Mouse (Mus musculus): ENCODE data around the gene Kcnd3.

Kcnd3 gene

GRCm38 (mm10) chr3:105578320-105578719 lies 126.2 kb downstream of the Kcnd3 start:
- no peak for DNase-seq (ENCODE audit: extremely low read depth, low read depth)

DNA sequence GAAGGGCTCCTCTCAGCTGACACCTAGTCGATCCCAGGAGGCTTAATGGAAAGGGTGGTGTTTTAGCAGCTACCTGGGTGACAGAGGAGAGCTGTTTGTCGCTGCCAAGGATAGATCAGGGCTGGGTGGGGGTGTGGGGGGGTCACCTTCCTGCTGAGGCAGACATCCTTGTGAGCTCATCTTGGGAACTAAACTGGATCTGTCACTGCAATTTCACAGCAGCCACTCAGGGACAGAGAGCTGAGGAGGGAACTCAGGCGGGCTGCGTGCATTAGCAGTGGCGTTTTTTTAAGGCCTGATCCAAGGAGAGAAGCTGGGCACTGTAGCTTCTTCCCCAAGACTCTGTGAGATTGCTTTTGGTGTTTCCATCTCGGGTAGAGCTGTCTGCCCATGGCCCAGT lies 129.0 kb downstream of the Kcnd3 start:
- no peak for DNase-seq (ENCODE audit: extremely low read depth, low read depth)

DNA sequence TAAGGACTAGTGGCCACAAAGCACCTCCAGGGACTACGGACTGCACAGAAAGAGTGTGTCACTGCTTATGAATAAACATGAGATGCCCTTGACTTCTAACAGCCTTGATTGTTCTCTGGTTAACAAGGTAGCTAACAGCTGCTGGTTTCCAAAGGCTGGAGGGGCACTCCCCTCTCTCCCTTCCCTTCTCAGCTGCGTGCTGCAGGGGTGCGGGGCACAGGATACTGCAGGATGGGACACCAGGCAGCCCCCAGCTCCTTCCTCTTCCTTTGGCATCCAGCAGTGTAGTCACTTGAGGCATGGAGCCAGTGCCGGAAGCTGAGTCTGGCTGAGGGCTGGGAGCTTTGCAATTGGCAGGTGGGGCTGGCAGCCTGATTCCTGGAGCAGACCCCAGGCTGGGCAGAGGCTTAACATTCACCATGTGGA lies 133.6 kb downstream of the Kcnd3 start:
- DNase-seq (ENCODE audit: extremely low read depth, low read depth) = no peak

- DNase-seq (ENCODE audit: extremely low read depth, low read depth) = no peak
Measured at GRCm38 (mm10) chr3:105590056-105590672, 138.0 kb downstream of the Kcnd3 start.

- DNase-seq (ENCODE audit: extremely low read depth, low read depth) = no peak
Measured at GRCm38 (mm10) chr3:105591766-105592165, 139.6 kb downstream of the Kcnd3 start.

GRCm38 (mm10) chr3:105592246-105592645 lies 140.1 kb downstream of the Kcnd3 start:
- DNase-seq (ENCODE audit: extremely low read depth, low read depth) = no peak

- no peak for DNase-seq (ENCODE audit: extremely low read depth, low read depth)
Measured at GRCm38 (mm10) chr3:105600483-105600882, 148.4 kb downstream of the Kcnd3 start.

DNA sequence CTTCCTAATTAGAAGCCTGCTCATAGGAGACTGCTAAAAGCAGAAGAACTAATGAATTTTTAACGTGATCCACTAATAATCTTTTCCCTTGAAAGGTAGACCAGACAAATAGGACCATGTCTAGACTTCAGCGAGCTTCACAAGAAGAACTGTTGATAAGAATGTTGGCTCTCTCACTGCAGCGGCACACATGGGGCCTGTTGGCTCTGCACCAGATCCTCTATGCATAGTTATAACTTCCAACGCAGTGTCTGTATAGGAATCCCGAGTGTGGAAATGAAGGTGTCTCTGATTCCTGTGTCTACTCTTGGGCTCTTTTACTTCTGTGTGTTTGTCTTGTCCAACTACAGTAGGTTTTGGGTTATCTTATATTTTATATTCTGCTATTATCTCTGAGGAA lies 150.8 kb downstream of the Kcnd3 start:
- no peak for DNase-seq (ENCODE audit: extremely low read depth, low read depth)

- no peak for DNase-seq (ENCODE audit: extremely low read depth, low read depth)
Measured at GRCm38 (mm10) chr3:105605726-105606125, 153.6 kb downstream of the Kcnd3 start.

GRCm38 (mm10) chr3:105608857-105609256 lies 156.7 kb downstream of the Kcnd3 start:
- DNase-seq (ENCODE audit: extremely low read depth, low read depth) = no peak

GRCm38 (mm10) chr3:105611531-105612422 lies 159.6 kb downstream of the Kcnd3 start:
- no peak for DNase-seq (ENCODE audit: extremely low read depth, low read depth)

- no peak for DNase-seq (ENCODE audit: extremely low read depth, low read depth)
Measured at GRCm38 (mm10) chr3:105612423-105612814, 160.3 kb downstream of the Kcnd3 start.

DNA sequence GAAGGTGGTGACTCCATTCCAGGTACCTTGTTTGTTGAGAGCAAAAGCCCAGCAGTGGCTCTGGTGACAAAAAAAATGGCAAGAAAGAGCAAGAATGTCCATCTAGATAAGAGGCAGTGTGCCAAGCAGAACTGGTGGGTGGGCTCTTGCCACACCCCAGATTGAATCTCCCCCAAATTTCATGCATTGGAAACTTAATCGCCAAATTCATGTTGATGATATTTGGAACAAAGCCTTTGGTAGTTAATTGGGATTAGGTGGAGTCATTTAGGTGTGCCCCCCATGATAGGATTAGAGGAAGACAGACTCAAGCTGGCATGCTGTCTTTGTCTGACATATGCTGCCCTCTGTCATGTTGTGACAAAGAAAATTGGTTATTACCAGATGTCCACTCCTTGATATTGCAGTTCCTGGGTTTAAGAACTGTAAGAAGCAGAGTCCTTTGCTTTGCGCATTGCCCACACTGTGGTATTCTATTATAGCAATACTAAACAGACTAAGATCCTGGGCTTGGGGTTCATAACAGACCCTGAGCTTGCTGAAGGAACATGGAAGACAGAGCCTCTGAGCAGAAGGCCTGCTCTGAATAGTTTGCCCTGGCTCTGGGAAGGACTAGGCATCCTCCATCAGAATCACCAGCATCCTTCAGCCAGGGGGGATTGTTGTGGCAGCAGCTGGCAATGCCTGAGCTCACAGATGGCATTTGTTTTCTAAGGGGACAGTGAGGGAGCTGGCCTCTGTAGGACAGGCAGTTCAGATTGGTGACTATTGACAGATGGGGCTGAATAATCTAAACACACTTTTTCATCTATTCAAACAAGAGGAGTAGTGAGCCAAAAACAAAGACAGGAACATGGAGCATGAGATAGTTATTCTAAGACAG lies 165.0 kb downstream of the Kcnd3 start:
- DNase-seq (ENCODE audit: extremely low read depth, low read depth) = no peak

GRCm38 (mm10) chr3:105621154-105621553 lies 169.0 kb downstream of the Kcnd3 start:
- DNase-seq (ENCODE audit: extremely low read depth, low read depth) = no peak

DNA sequence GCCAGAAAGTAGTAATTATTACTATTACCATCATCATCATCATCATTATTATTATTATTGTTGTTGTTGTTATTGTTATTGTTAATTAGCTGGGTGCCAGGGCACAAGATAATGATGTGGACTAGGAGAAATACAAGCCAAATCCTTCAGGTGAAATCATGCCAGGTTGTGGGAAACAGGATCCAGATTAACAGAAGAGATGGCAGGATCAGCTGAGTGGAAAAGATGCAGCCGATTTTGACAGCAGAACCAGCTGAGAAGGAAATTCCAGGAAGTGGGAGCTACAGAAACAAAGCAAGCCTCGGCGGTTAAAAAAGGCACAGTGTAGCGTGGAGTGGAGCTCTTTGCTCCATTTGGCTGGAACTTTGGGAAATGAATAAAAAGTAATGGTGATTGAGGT lies 171.0 kb downstream of the Kcnd3 start:
- DNase-seq (ENCODE audit: extremely low read depth, low read depth) = no peak

DNA sequence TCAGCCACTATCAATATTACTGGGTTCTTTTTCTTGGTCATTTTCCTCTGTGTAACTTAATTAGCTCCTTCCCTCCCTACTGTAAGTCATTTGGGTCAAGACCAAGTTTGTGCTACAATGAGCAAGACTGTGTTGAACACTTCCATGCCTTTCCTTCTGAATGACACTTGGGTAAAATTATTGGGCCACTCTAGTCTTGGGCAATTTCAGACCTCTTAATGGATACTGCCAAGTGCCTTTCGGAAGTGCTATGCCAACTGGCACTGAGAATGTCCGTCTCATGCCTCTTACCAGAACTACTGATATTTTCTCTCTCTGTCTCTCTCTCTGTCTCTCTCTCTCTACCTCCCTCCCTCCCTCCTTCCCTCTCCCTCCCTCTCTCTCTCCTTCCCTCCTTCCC lies 173.8 kb downstream of the Kcnd3 start:
- no peak for DNase-seq (ENCODE audit: extremely low read depth, low read depth)

DNA sequence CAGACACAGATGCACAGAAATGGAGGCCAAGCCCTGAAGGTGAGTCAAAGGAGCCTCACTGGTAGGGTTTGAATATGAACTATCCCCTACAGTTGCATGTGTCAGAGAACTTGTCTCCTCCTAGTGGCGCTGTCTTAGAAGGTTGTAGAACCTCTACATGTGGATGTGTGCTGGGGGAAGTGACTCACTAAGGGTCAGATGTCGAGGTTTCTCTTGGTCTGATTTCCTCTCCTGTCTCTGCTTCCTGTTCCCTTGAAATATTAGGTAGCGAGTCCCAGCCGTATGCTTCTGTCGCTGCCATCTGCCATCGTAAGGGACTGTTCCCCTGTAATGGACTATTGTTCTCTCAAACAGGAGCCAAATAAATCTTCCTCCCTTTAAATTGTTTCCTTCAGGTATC lies 175.1 kb downstream of the Kcnd3 start:
- DNase-seq (ENCODE audit: extremely low read depth, low read depth) = no peak

DNA sequence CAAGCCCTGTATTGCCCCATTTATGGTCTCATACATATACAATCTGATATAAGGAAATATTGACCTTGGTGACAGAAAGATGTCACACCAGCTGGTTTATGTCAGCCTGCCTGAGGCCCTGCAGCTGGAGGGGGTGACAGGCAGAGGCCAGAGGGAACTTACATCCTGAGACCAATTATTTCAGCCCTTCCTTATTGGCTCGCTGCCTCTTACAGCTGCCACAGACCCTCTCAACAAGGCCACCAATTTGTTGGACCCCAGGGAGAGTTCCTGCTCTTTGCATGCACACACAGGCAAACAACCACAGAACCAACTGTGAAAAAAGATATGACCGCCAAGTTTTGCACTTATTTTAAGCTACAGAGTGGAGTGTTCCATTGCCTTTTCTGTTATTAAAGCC lies 180.2 kb downstream of the Kcnd3 start:
- DNase-seq (ENCODE audit: extremely low read depth, low read depth) = no peak

GRCm38 (mm10) chr3:105633021-105633420 lies 180.9 kb downstream of the Kcnd3 start:
- no peak for DNase-seq (ENCODE audit: extremely low read depth, low read depth)

DNA sequence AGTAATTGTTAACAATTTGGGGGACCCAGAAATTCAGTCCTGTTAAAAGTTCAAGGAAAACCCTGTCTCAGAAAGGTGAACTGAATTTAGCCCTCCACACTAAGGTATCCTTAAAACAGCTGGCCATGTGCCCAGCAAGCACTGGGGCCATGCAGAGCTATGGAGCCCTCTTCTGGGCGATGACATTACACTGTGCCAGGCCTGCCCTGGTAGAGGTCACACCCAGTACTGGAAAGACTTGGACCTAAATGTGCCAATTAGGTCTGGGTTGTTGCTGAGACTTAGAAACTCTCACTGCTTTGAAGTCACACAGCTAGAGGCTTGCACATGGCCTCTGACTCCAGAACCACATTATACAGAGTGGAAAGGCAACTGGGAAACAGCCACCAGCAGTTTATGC lies 190.1 kb downstream of the Kcnd3 start:
- no peak for DNase-seq (ENCODE audit: extremely low read depth, low read depth)

- DNase-seq (ENCODE audit: extremely low read depth, low read depth) = no peak
Measured at GRCm38 (mm10) chr3:105643566-105643965, 191.4 kb downstream of the Kcnd3 start.

Data from MEL-GATA-1-ER (cell line).